Mouse (Mus musculus) right cerebral cortex, postnatal 36 days (tissue): ENCODE results near the gene Nme7.

ENCODE experiments used
- DNase-seq, 2 experiments: peaks; one replicate each; pipeline ENCODE4 v3.0.0; 2022; ENCODE audit warnings: low spot score in 2 of 2, mixed read lengths in 1 of 2

Gene Nme7

DNA sequence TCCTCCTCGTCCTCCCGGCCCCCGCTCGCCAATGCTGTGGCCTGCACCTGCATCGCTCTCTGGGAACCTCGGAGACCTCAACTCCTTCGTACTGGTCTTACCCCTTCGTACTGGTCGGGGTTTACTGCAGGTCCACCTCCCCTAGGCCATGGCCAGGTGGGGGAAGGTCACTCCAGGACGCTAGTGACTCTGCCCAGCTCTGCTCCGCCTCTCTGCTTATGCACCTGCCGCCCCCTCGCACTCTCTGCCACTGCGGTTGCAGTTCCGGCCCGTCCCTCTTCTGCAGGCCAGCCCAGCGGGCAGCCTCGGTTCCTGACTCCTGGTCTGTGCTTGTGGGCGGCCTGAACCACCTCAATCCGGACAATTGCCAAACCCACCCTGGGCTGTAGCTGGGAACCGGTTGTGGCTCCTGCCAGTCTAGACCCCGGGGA, 154.7 kb downstream of the Nme7 start:
- DNase-seq: no peak

GRCm38 (mm10) chr1:164459127-164459905, 155.4 kb downstream of the Nme7 start:
- no peak for DNase-seq

DNA sequence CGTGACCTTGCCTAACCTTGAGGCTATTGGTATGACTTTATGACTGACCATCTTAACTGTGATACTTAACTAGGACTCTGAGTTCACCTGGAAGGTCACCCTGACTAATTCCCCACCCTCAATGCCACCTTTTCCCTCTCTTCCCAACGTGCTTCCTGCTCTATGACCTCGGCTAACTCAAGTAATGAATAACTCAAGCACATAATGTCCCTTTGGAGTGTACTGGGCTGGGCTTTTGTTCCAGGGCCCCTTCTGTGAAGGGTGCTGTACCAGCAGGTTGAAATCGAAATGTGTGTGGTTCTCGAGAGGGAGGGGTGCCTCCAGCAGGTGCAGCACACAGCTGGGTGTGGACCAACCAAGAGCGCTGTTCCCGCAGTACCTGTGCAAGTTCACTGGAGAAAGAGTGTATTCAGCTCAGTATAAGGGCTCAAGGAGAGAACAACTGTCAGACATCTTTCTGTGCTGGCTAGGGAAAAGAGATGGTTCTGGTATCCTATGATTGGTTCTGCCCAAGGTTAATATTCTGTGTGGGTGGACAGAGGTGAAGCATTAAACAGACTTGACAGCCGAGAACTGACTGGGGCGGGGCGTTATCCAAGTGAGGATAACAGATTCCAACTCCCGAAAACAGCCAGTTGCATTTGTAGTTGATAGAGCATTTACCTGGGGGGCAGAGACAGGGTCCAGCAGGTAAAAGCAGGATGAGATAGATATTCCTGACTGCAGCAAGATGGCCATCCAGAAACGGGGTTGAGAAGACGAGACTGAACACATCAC, 157.2 kb downstream of the Nme7 start:
- DNase-seq: no peak

DNA sequence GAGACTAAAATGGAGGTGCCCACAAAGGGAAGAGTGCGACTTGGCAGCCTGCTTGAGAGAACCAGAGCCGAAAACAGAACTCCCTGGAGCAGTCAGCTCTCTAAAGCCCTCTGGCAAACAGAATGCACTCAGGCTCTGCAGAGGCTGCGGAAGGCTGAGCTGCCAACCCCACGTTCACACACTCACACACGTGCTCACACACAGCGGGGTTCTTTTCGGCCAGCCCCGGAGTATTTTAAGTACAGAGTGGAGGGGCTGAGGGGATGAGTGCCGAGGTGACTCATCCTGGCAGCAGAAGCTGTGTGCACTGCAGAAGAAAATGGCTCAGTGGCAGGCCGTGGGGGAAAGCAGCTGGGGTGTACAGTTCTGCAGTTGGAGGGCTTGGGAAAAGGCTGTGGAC, 157.8 kb downstream of the Nme7 start:
- peak; percentile 88 to 93 for DNase-seq

GRCm38 (mm10) chr1:164467406-164467805, 163.5 kb downstream of the Nme7 start:
- DNase-seq: no peak

DNA sequence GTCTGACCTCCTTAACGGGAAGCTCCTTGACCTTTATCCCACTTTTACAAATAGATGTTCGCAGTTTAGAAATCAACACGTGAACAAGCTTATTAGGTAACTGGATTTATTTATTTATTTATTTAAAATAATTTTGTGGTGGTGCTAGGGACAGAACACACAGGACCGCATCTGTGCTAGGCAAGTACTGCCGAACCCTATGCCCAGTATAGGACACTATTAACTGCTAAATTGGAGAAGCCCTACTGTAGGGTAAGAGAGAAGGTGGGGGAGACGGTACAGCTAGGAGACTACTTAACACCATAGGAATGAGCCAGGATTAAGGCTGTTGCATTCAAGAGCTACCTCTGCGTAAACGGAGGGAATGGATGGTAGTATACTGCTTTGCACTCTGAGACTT, 164.4 kb downstream of the Nme7 start:
- DNase-seq: no peak

GRCm38 (mm10) chr1:164470985-164471384, 167.1 kb downstream of the Nme7 start:
- no peak for DNase-seq

DNA sequence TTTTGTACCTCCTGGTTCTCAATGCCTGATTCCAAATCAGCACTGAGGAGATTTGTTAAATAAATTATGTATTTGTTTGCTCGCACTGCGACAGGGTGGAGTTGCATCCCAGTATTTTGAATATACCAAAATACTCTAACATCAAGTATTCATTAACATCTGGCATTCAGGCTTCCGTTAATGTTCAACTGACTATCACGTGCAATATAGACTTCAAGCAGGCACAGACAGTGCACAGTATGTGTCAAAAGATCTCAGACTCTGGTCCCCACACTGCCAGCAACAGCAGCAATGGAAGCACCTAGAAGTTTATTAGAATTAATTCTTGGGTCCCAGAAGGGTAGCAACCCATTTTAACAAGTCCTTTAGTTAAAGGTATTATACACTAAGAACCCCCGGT, 167.7 kb downstream of the Nme7 start:
- DNase-seq: no peak

GRCm38 (mm10) chr1:164473398-164473797, 169.5 kb downstream of the Nme7 start:
- no peak for DNase-seq

DNA sequence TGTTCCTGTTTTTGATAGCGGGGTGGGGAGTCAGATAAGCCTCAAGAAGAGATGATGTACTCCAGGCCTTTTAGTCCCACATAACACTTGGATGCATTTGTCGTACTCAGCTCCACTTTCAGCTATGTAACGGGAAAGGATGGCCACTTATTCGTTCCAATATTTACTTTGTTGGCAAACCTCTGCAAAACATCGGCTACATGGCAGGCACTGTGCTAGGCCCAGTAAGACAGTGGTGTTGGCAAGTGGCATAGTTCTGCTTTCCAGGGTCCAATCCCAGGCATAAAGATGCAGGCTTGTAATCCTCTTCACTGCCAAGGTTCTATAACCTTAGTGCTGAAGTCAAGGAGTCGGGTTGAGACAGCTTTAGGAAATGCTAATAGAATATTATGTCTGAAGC, 170.4 kb downstream of the Nme7 start:
- DNase-seq: no peak

DNA sequence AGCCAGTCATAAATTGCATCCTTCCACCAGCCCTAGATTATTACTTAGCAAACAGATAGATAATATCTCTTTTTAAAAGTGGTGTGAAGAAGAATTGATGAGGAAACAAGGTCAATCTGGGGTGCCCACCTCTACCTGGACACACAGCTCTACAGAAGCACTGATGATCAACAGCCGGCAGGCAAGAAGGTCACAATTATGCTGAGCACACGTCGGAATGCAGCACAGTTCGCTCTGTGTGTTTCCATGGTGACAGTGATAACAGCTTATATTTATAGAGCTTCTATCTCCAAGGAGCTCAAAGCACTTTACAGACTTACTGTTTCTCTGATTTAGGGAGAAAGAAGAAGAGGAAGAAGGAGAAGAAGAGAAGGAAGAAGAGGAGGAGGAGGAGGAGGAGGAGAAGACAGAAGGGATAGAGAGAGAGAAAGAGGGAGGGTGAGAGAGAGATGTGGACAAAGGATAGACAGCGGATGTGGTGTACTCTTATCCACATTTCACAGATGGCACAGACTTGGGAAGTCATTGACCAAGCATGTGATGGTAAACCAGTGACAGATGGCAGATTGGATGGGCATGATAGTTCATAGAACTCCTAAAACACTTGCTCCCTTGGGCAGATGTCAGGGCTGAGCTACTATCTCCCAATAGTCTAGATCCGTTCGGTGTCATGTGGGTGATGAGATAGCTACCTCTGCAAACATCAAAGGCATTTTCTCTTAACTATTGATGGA, 171.0 kb downstream of the Nme7 start:
- no peak for DNase-seq

DNA sequence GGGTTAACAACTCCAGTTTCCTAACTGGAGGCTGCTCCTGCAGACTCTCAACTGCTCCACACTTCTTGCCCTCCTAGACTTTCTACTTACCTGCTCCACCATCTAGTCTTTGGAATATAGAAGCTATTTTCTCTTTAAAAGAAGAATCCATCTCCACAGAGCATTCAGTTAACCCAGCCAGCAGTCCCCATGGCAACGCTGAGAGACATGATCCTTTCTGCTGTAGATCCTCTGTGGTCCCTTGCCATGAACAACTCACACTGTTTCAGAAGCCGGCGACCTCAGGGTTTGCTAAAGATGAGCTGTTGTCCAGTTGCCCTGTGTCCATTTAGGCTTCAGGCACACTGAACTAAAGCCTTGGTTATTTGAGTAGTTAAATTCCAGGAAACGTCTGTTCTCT, 172.0 kb downstream of the Nme7 start:
- no peak for DNase-seq

DNA sequence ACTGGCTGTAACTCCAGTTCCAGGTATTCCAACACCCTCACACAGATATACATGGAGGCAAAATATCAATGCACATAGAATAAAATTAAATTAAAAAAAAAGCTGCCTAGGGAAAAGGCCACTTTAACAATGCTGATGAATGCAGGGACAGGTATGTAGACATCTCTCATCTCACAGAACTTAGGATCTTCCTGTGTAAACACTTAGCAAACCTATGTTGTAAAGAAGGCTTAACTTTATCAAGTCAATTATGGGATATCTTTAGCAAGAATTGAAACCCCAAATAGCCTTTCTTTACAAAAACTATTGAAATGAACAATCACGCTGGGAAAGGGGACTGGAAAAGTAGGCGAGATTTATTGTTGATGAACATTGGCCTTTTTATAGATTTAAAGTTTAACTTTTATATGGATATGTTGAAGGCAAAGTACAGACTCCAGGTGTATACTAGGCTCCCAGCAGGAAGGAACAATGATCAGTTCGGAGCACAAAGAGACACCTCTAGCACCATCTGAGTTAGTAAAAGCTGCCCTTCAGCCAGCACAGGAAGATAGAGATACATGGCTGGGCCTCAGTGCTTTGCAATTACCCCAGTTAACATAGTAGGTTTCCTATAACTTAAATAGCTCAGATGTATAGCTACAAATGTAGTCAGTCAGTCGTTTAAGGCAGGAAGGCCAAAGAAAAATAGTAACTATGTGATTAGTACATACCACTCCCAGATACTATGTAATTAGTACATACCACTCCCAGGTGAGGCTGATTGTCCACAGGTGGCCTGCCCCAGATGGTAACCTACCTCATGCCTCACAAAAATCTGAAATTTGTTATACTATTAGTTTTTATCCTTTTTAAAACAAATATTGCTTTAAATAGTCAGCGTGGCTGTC, 177.1 kb downstream of the Nme7 start:
- no peak for DNase-seq

DNA sequence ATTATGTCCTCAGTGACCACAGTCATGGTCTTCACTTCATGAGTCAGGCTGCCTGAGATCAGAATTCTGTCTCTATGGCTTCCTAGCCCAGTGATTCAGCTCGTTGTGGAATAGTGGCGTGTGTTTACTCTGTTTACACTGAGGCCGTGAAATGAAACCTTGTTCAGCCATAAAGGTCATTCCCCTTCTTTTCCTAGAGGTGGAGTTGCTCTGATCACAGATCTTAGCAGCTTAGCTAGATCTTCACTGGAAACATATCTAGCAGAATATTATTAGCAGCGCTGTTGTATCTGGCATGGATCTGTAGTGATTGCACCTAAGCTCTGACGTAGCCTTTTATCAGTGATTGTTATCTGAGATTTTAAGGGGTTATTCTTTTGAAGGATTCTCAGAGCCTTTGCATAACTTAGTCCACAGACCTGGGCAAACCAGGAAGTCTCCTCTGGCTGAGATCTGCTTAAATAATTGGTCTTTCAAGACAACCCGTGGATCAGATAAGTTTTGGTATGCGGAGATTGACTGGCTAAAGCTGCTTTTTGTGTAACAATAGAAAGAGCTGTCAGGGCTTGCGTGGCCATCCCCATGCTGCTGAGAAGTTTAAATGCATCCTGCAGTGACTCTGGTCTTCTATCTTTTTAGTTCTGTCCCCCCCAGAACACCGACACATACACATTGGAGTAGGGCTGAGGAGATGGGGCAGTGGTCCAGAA, 177.9 kb downstream of the Nme7 start:
- no peak for DNase-seq

DNA sequence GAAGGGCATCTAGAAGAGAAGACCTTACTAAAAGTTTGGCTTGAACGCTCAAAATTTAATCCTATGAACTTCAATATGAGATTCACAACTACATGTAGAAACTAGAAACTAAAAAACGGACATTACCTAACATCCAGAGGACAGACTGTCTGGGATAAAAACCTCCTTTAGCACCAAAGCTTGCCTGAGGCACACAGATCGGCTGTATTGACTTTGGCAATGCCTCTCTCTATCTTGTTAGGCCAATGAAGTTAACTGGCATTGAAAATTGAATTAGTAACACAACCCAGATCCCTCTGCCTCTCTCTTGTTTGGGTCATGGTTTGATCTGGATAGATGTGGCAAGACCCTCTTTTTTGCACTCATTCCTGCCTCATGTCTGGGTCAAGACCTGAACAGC, 178.9 kb downstream of the Nme7 start:
- DNase-seq: no peak

DNA sequence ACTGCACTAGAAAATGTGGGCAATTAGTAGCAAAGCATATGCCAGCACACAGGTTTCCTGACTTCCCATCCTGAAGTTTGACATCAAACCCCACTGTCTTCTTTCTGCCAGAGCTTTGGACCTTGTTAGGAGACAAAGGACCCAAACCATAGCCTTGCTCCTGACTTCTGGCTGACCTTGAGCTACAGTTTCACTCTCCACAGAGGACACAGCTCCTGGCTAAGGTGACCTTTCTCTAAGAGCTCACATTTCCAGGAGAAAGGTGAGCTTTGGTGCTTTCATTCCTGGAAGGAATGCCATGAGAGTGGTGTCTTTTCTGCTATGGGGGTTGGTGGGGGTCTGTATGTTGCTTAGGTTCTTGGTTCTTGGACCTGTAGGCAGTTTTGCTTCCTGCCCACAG, 179.8 kb downstream of the Nme7 start:
- no peak for DNase-seq
